Mouse (Mus musculus) kidney, postnatal 25 days (tissue): ENCODE results near the gene Neurod4.
"Not testable (repeated sequence)": the region's sequence is repeated elsewhere in the genome, so short reads cannot be mapped to it uniquely, and the experiment has no call there.

ENCODE experiments used
- DNase-seq, 2 experiments: peaks; one replicate each; pipeline ENCODE4 v3.0.0; 2021; ENCODE audit warnings: mixed read lengths in 2 of 2

Neurod4 gene

GRCm38 (mm10) chr10:130280066-130280465 lies at the start of gene Neurod4:
Gene Neurod4 (minus strand): TSS chr10:130280240.
- DNase-seq, result peak; percentile 3 to 47

- DNase-seq, result no peak
Observed at GRCm38 (mm10) chr10:130324243-130324642, 44.2 kb upstream of the Neurod4 start.

- no peak for DNase-seq
Observed at GRCm38 (mm10) chr10:130322637-130323036, 42.6 kb upstream of the Neurod4 start, which contains the start of gene Tespa1. Gene Tespa1 (plus strand): TSS chr10:130322870.

GRCm38 (mm10) chr10:130322062-130322461 lies 42.0 kb upstream of the Neurod4 start:
- DNase-seq, result no peak

GRCm38 (mm10) chr10:130320715-130321114 lies 40.7 kb upstream of the Neurod4 start:
- no peak for DNase-seq

- DNase-seq, result no peak
Observed at GRCm38 (mm10) chr10:130318720-130319119, 38.7 kb upstream of the Neurod4 start.

- DNase-seq, result no peak
Observed at GRCm38 (mm10) chr10:130315846-130316245, 35.8 kb upstream of the Neurod4 start.

- peak in 1 of 2 experiments; percentile 2 for DNase-seq
Observed at GRCm38 (mm10) chr10:130314110-130314829, 34.2 kb upstream of the Neurod4 start.

- DNase-seq, result peak in 1 of 2 experiments; percentile 5
Observed at GRCm38 (mm10) chr10:130313531-130313930, 33.5 kb upstream of the Neurod4 start.

GRCm38 (mm10) chr10:130311534-130312227 lies 31.6 kb upstream of the Neurod4 start:
- DNase-seq, result no peak

GRCm38 (mm10) chr10:130304138-130304537 lies 24.1 kb upstream of the Neurod4 start:
- not testable (repeated sequence) for DNase-seq

GRCm38 (mm10) chr10:130298748-130299147 lies 18.7 kb upstream of the Neurod4 start:
- peak in 1 of 2 experiments; percentile 11 for DNase-seq

GRCm38 (mm10) chr10:130293741-130294408 lies 13.8 kb upstream of the Neurod4 start:
- DNase-seq, result no peak

- no peak for DNase-seq
Observed at GRCm38 (mm10) chr10:130288007-130288406, 8.0 kb upstream of the Neurod4 start.

- DNase-seq, result no peak
Observed at GRCm38 (mm10) chr10:130287201-130287600, 7.2 kb upstream of the Neurod4 start.

GRCm38 (mm10) chr10:130281982-130282449 lies 2.0 kb upstream of the Neurod4 start:
- DNase-seq, result no peak

GRCm38 (mm10) chr10:130276496-130276895 lies 3.5 kb downstream of the Neurod4 start:
- DNase-seq, result no peak

GRCm38 (mm10) chr10:130275759-130276158 lies 4.3 kb downstream of the Neurod4 start:
- DNase-seq, result no peak

GRCm38 (mm10) chr10:130263203-130263602 lies 16.8 kb downstream of the Neurod4 start:
- no peak for DNase-seq

GRCm38 (mm10) chr10:130259483-130259882 lies 20.6 kb downstream of the Neurod4 start:
- no peak for DNase-seq

- no peak for DNase-seq
Observed at GRCm38 (mm10) chr10:130244271-130244670, 35.8 kb downstream of the Neurod4 start.

- no peak for DNase-seq
Observed at GRCm38 (mm10) chr10:130238318-130239209, 41.5 kb downstream of the Neurod4 start.
